Mouse (Mus musculus): Measurements from ENCODE around the gene Snx17. TPM values are rescaled to one million over a fixed set of nuclear protein-coding genes. Genes with fewer than 3 reads are reported as not detected.

Gene Snx17
- polyA plus RNA-seq, 1 experiment: 22.2 TPM

DNA sequence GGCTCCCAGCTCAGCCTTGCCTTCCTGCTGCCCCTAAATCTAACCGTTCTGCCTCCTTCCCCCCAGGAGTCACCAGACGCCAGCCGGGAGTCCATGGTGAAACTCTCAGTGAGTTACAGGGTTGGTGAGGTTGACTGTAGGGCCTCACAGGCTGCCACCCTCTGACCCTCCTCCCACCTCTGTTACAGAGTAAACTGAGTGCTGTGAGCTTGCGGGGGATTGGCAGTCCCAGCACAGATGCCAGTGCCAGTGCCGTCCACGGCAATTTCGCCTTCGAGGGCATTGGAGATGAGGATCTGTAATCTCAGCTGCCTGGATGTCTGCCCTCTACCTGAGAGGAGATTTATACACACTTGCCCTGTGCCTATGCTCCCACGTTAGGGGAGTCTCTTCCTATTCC is 5.1 kb downstream of the Snx17 start:
- TF ChIP-seq CTCF (IDR thresholded peaks at IDR 0.05; ENCODE audit: control insufficient read depth, insufficient read depth, insufficient replicate concordance, low read depth, low read length) (no peak), POLR2A (IDR thresholded peaks at IDR 0.05; ENCODE audit: control insufficient read depth, low read depth, low read length) (no peak)
- Histone ChIP-seq H3K36me3 (ENCODE audit: control insufficient read depth, insufficient read depth, low read length) (no peaks in the 10 kb centered on the region; the same call in none of the 2 replicates), H3K4me1 (ENCODE audit: control insufficient read depth, insufficient read depth, low read length) (peaks cover 9% of the 10 kb centered on the region)

DNA sequence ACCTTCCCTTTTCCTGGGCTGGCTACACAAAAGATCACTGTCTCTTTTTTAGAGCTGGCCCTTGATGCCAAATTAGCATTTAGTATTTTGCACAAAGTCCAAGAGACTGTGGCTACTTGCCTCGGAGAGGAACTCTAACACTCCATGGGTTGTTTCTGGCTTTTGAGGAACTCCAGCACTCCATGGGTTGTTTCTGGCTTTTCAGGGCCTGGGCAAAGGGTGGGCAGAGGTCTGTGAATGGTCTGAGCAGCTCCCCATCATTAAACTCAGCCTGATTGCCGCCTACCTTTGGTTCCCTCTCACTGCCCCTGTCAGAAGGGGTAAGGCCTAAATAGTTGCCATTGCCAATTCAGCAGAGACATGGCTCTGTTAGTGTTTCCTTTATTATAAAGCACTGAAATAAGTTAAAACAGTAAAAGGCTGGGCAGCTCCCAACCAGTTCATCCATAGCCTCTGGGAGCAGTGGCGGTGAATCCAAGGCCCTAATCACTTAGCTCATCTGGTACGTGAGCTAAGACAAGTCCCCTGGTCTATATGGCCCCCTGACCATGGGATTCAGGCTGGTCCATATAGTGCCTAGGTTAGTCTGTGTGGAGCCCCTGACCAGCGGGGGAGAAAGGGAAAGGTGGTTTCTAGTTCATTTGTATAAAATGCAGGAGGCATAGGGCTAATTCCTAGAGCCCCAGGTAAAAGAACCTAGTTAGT is 5.7 kb downstream of the Snx17 start:
- Histone ChIP-seq H3K4me3 (ENCODE audit: control insufficient read depth, low read depth, low read length) (no peak overlapping the region), H3K27ac (ENCODE audit: control insufficient read depth, insufficient read depth, low read depth, low read length) (no peak overlapping the region), H3K36me3 (ENCODE audit: control insufficient read depth, insufficient read depth, low read length) (no peaks in the 10 kb centered on the region; the same call in none of the 2 replicates), H3K4me1 (ENCODE audit: control insufficient read depth, insufficient read depth, low read length) (peaks cover 7% of the 10 kb centered on the region), H3K27me3 (ENCODE audit: control insufficient read depth, insufficient read depth, low read length) (no peaks in the 10 kb centered on the region)
- TF ChIP-seq CTCF (IDR thresholded peaks at IDR 0.05; ENCODE audit: control insufficient read depth, insufficient read depth, insufficient replicate concordance, low read depth, low read length): no peak
- TF ChIP-seq POLR2A (IDR thresholded peaks at IDR 0.05; ENCODE audit: control insufficient read depth, low read depth, low read length): no peak

More for the DNA sequence above, 5.1 kb downstream of the Snx17 start:
- H3K4me3 ChIP-seq (ENCODE audit: control insufficient read depth, low read depth, low read length): no peak overlapping the region
- no peak overlapping the region for H3K27ac ChIP-seq (ENCODE audit: control insufficient read depth, insufficient read depth, low read depth, low read length)
- H3K27me3 ChIP-seq (ENCODE audit: control insufficient read depth, insufficient read depth, low read length): no peaks in the 10 kb centered on the region

DNA sequence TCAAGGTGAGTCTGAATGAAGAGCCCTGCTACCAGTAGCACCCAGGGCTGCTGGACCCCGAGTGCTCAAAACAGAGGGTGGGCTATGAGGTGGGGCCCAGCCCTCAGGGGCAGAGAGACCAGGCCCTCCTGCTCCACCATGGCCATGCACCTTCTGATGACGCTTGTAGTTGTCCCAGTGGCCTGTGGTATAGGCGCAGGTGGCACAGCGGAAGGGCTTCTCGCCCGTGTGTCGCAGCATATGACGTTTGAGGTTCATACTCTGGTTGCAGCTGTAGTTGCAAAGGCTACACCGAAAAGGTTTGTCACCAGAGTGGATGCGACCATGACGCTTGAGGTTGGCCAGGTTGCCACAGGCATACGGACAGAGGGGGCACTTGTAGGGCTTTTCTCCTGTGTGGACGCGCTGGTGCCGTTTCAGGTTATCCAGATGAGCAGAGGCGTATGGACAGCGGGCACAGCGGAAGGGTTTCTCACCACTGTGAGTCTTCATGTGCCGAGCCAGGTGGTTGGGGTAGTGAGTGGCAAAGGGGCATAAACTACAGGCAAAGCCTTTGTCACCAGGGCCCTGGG is 6.4 kb downstream of the Snx17 start:
- H3K27ac ChIP-seq (ENCODE audit: control insufficient read depth, insufficient read depth, low read depth, low read length): no peak overlapping the region
- TF ChIP-seq CTCF (IDR thresholded peaks at IDR 0.05; ENCODE audit: control insufficient read depth, insufficient read depth, insufficient replicate concordance, low read depth, low read length): no peak
- no peak for TF ChIP-seq POLR2A (IDR thresholded peaks at IDR 0.05; ENCODE audit: control insufficient read depth, low read depth, low read length)
- no peaks in the 10 kb centered on the region; the same call in none of the 2 replicates for H3K36me3 ChIP-seq (ENCODE audit: control insufficient read depth, insufficient read depth, low read length)
- no peaks in the 10 kb centered on the region for H3K27me3 ChIP-seq (ENCODE audit: control insufficient read depth, insufficient read depth, low read length)
- no peak overlapping the region for H3K4me3 ChIP-seq (ENCODE audit: control insufficient read depth, low read depth, low read length)
- peaks cover 6% of the 10 kb centered on the region for H3K4me1 ChIP-seq (ENCODE audit: control insufficient read depth, insufficient read depth, low read length)

DNA sequence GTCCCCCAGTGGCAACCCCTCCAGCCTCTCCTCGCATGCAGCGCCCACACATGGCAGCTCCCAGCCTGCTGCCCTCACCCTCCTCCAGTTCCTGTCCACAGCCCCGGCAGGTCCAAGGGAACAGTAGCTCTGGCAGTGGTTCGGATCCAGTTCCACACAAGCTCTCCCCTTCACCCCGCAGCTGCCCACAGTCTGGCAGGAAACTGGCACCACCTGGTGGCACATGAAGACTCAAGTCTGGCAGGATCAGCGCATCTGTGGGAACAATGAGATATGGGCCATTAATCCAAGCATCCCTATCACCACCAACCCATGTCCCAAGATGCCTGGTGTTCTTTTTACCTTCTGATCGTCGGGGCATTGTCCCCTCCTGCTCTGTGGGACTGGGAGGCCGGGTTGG is 6.9 kb downstream of the Snx17 start:
- no peaks in the 10 kb centered on the region; the same call in none of the 2 replicates for H3K36me3 ChIP-seq (ENCODE audit: control insufficient read depth, insufficient read depth, low read length)
- peaks cover 6% of the 10 kb centered on the region for H3K4me1 ChIP-seq (ENCODE audit: control insufficient read depth, insufficient read depth, low read length)
- H3K27me3 ChIP-seq (ENCODE audit: control insufficient read depth, insufficient read depth, low read length): no peaks in the 10 kb centered on the region
- no peak overlapping the region for H3K4me3 ChIP-seq (ENCODE audit: control insufficient read depth, low read depth, low read length)
- no peak overlapping the region for H3K27ac ChIP-seq (ENCODE audit: control insufficient read depth, insufficient read depth, low read depth, low read length)
- TF ChIP-seq POLR2A (IDR thresholded peaks at IDR 0.05; ENCODE audit: control insufficient read depth, low read depth, low read length) (0 out of 2 replicates have a peak, but pooled peaks have one; percentile 27), CTCF (IDR thresholded peaks at IDR 0.05; ENCODE audit: control insufficient read depth, insufficient read depth, insufficient replicate concordance, low read depth, low read length) (0 out of 2 replicates have a peak, but pooled peaks have one; percentile 10)

DNA sequence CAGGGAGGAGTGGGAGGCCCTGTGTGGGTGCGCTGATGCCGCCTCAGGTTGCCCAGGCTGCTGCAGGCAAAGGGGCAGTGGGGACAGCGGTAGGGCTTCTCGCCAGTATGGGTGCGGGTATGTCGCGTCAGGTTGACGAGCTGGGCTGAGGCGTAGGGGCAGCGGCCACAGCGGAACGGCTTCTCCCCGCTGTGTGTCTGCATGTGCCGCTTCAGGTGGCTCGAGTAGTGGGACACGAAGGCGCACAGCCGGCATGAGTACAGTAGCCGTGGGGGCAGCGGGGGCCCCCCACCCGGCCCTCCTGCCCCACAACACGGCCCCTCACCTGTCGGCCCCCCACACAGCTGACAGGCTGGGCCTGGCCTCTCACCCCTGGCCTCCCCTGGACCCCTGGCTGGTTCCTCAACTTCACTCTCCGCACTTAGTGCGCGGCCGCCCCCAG is 7.3 kb downstream of the Snx17 start:
- Histone ChIP-seq H3K27ac (ENCODE audit: control insufficient read depth, insufficient read depth, low read depth, low read length) (no peak overlapping the region), H3K27me3 (ENCODE audit: control insufficient read depth, insufficient read depth, low read length) (no peaks in the 10 kb centered on the region), H3K4me1 (ENCODE audit: control insufficient read depth, insufficient read depth, low read length) (peaks cover 6% of the 10 kb centered on the region), H3K36me3 (ENCODE audit: control insufficient read depth, insufficient read depth, low read length) (no peaks in the 10 kb centered on the region; the same call in none of the 2 replicates), H3K4me3 (ENCODE audit: control insufficient read depth, low read depth, low read length) (no peak overlapping the region)
- no peak for TF ChIP-seq POLR2A (IDR thresholded peaks at IDR 0.05; ENCODE audit: control insufficient read depth, low read depth, low read length)
- TF ChIP-seq CTCF (IDR thresholded peaks at IDR 0.05; ENCODE audit: control insufficient read depth, insufficient read depth, insufficient replicate concordance, low read depth, low read length): no peak

DNA sequence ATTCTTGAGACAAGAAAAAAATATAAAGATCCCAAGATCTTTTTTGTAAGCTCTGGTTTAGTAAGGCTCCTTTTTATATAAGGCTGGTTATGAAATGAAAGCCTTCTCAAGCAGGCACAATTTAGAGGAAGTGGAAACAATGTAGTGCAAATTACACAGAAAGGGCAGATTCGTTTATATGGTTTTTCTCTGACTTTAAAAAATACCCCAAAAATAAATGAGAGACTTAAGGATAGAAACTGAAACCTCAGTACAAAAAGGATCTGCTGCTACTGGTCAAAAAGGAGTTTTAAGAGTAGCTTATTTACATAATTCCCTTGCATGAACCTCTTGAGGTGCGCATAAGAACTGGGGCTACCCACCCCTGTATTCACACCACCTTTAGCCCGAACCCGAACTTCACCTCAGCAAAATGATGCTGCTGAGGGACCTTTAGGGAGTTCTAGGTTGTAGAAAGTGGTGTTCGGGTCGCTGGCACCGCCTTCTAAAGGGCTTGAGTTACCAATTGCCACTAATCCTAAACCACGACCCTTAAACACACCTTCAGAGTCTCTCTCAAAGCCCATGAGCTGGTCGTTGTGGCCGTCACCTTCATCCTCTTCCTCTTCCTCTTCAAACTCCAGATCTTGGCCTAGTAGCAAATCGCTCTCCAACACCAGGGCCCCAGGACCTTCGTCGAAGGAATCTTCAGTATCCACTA is 8.2 kb downstream of the Snx17 start:
- H3K4me1 ChIP-seq (ENCODE audit: control insufficient read depth, insufficient read depth, low read length): peaks cover 6% of the 10 kb centered on the region
- peak overlapping the region; percentile 85 for H3K27ac ChIP-seq (ENCODE audit: control insufficient read depth, insufficient read depth, low read depth, low read length)
- peaks cover 2% of the 10 kb centered on the region for H3K36me3 ChIP-seq (ENCODE audit: control insufficient read depth, insufficient read depth, low read length)
- peak overlapping the region; percentile 95 for H3K4me3 ChIP-seq (ENCODE audit: control insufficient read depth, low read depth, low read length)
- no peak for TF ChIP-seq CTCF (IDR thresholded peaks at IDR 0.05; ENCODE audit: control insufficient read depth, insufficient read depth, insufficient replicate concordance, low read depth, low read length)
- no peak for TF ChIP-seq POLR2A (IDR thresholded peaks at IDR 0.05; ENCODE audit: control insufficient read depth, low read depth, low read length)
- H3K27me3 ChIP-seq (ENCODE audit: control insufficient read depth, insufficient read depth, low read length): no peaks in the 10 kb centered on the region
